Mouse (Mus musculus) limb, embryonic 15.5 days (tissue): ENCODE measurements at regions not wholly inside any gene's neighbourhood (a gene's known extent, or its start where the extent isn't known, plus 50 kb on each side); places are given as distances from the start of the nearest gene placed in this dataset.

Experiments
- ATAC-seq: fragments of 200-750 bp; cut with Nextera tagmentation; 2 replicates; pipeline ENCODE4 v1.8.0; 2017; ENCODE audit warnings: low read depth, moderate TSS enrichment; ENCODE audit not compliant: insufficient number of reproducible peaks, low FRiP score, low TSS enrichment
- H3K27ac ChIP-seq: fragments of 300-500 bp; sonication (generic); 2 replicates; pipeline ENCODE4 v1.5.1; 2015; ENCODE audit warnings: moderate library complexity, mild to moderate bottlenecking, inconsistent platforms
- H3K27me3 ChIP-seq: fragments of 300-500 bp; sonication (generic); 2 replicates; pipeline ENCODE4 v1.6.1; 2015; ENCODE audit warnings: inconsistent platforms
- H3K36me3 ChIP-seq: fragments of 300-500 bp; sonication (generic); 2 replicates; pipeline ENCODE4 v1.6.1; 2015; ENCODE audit warnings: inconsistent platforms
- H3K4me1 ChIP-seq: fragments of 300-500 bp; sonication (generic); 2 replicates; pipeline ENCODE4 v1.6.1; 2015; ENCODE audit warnings: inconsistent platforms
- H3K4me2 ChIP-seq: fragments of 300-500 bp; sonication (generic); 2 replicates; pipeline ENCODE4 v1.6.1; 2015; ENCODE audit warnings: mild to moderate bottlenecking, inconsistent platforms
- H3K4me3 ChIP-seq: fragments of 300-500 bp; sonication (generic); 2 replicates; pipeline ENCODE4 v1.5.1; 2015; ENCODE audit warnings: mild to moderate bottlenecking, inconsistent platforms
- H3K9ac ChIP-seq: fragments of 300-500 bp; sonication (generic); 2 replicates; pipeline ENCODE4 v1.6.1; 2015; ENCODE audit warnings: inconsistent platforms
- H3K9me3 ChIP-seq: fragments of 300-500 bp; sonication (generic); 2 replicates; pipeline ENCODE4 v1.6.1; 2016; ENCODE audit warnings: inconsistent platforms
- whole genome bisulfite sequencing: fragments of 180-500 bp; shearing (Covaris S2); methylation state at CpG from one replicate; pipeline ENCODE4 v1.1.7; 2015; 5-methylcytosine and 5-hydroxymethylcytosine counted together

DNA sequence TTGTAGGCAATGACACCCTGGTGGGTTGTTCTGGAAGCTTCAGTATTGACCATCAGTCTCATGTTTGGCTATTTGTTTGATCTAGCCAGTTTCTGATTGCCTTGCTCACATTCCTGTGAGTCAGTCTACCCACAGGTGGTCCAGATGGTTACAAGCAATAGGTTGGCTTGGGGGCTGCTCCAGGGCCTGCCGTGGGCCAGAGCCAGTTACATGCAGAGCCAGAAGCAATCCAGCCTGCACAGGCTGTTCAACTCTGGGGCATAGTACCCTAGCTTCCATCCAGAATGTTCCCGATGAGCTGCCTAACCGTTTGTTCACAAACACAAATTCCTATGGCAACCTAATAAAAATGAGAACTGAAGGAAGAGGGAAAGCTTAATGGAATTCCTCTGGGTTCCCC lies 253.2 kb upstream of the Far2 start:
- Histone ChIP-seq H3K4me3 (no peak overlapping the region), H3K27me3 (no peaks in the 10 kb centered on the region), H3K27ac (no peak overlapping the region), H3K9me3 (no peaks in the 10 kb centered on the region), H3K4me2 (no peak overlapping the region), H3K9ac (no peak overlapping the region), H3K36me3 (no peaks in the 10 kb centered on the region), H3K4me1 (peaks cover 9% of the 10 kb centered on the region; the same call in 1 of the 2 replicates)
- WGBS = 19% methylated on average over 3 of the region's 3 CpGs
- no peak for ATAC-seq

DNA sequence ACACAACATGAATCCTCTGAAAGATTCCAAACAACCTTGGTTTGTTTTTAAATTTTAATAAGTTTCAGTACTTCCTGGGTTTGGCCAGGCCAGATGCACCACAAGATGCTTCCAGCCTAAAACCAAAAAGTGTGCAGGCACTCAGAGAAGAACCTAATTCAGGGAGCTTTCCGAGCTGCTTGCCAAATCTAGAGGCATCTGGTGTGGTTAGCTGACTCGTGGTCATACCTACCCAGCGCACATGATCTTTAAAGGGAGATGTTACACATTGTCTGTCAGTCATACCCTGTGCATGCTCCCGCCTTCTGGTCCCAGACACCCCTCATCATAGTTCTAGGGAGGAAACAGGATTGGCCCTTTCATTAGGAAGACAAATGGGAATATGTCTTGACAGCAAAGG lies 252.7 kb upstream of the Far2 start:
- H3K9ac ChIP-seq = no peak overlapping the region
- H3K4me1 ChIP-seq = peaks cover 9% of the 10 kb centered on the region; the same call in 1 of the 2 replicates
- H3K9me3 ChIP-seq = no peaks in the 10 kb centered on the region
- ATAC-seq = no peak
- H3K27ac ChIP-seq = no peak overlapping the region
- no peak overlapping the region for H3K4me2 ChIP-seq
- WGBS = 44% methylated on average over 4 of the region's 4 CpGs
- no peaks in the 10 kb centered on the region for H3K36me3 ChIP-seq
- H3K27me3 ChIP-seq = no peaks in the 10 kb centered on the region
- no peak overlapping the region for H3K4me3 ChIP-seq

DNA sequence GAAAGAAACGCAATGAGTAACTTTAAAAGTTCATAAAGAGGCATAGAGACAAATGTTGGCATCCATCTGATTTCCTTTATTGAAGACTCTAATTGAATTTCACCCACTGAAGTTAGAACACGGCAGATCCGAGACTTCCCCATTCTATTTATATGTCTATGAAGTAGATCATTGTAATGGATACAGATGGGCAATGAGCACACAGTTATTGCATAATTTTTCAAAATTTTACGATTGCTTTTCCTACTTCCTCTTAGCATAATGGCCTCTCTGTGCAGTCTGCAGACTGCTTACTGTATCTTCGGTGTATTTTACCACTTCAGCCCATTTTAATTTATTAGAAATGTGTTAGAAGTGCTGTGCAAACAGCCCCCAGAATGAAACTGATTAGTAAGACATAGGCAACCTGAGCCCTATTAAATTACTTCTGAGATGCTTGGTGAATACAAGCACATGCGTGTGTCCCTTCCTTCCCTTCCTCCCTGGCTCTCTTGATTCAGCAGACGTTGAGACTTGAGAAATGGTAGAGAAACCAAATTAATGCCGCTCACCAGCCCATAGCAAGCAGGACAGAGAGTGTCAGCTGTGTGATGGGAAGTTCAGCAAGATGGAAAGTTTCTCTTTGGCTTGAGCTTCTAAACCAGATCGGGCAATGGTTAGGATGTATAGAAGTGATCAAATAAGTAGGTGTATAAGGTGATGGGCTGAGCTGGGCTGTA lies 247.9 kb upstream of the Far2 start:
- H3K27ac ChIP-seq = no peak overlapping the region

GRCm38 (mm10) chr6:147799861-147800260 lies 247.2 kb upstream of the Far2 start:
- H3K4me1 ChIP-seq = no peaks in the 10 kb centered on the region; the same call in 1 of the 2 replicates
- no peak overlapping the region for H3K4me3 ChIP-seq
- no peak overlapping the region for H3K9ac ChIP-seq
- H3K27me3 ChIP-seq = no peaks in the 10 kb centered on the region
- H3K27ac ChIP-seq = no peak overlapping the region
- 94% methylated on average over 6 of the region's 6 CpGs for WGBS
- H3K4me2 ChIP-seq = no peak overlapping the region
- no peak for ATAC-seq
- no peaks in the 10 kb centered on the region for H3K36me3 ChIP-seq
- H3K9me3 ChIP-seq = no peaks in the 10 kb centered on the region

More for the DNA sequence above, 247.9 kb upstream of the Far2 start:
- WGBS = 48% methylated on average over 9 of the region's 9 CpGs
- no peak overlapping the region for H3K4me3 ChIP-seq
- H3K9me3 ChIP-seq = no peaks in the 10 kb centered on the region
- no peak for ATAC-seq
- H3K4me2 ChIP-seq = no peak overlapping the region
- peaks cover 4% of the 10 kb centered on the region; the same call in 1 of the 2 replicates for H3K4me1 ChIP-seq
- H3K9ac ChIP-seq = no peak overlapping the region
- no peaks in the 10 kb centered on the region for H3K36me3 ChIP-seq
- H3K27me3 ChIP-seq = no peaks in the 10 kb centered on the region

DNA sequence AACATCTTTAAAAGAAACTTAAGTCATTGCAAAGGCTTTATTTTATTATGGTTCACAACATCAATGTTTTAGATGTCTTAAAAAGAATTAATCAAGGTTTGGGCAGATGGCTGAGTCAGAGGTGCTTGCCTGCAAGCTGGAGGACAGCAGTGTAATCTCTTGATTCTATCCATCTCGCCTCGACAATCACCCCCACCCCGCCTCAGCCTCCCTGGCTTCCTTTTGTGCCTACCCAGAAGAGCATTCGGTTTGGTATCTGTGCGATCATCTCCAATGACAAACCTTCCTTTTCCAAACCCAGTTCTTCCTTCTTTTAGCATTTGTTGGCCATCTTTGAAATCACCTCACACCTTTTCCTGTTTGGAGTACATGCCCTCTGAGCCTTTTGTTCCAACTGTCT lies 246.2 kb upstream of the Far2 start:
- H3K9ac ChIP-seq = no peak overlapping the region
- H3K27me3 ChIP-seq = no peaks in the 10 kb centered on the region
- no peak overlapping the region for H3K27ac ChIP-seq
- no peak overlapping the region for H3K4me3 ChIP-seq
- ATAC-seq = no peak
- WGBS = 87% methylated on average over 5 of the region's 5 CpGs
- H3K4me1 ChIP-seq = no peaks in the 10 kb centered on the region; the same call in 1 of the 2 replicates
- H3K36me3 ChIP-seq = no peaks in the 10 kb centered on the region
- no peak overlapping the region for H3K4me2 ChIP-seq
- H3K9me3 ChIP-seq = no peaks in the 10 kb centered on the region

DNA sequence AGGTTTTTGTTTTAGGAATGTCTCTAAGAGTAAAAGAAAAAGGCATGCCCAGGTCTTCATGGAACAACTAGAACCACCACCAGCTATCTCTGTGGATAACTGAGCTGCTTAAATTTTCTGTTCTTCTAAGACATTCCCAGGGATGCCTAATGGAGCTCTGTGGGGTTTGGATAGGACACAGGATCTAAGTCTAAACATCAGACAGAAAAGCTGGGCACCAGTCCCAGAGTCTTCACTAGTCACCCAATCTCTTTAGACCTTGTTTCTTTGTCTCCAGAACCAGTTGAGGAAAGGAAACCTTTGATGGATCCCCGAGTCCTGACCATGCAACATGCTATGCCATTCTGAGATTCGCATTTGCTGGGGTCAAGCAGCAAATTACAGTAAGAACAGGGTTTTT lies 243.2 kb upstream of the Far2 start:
- no peaks in the 10 kb centered on the region for H3K36me3 ChIP-seq
- no peak overlapping the region for H3K4me2 ChIP-seq
- H3K27me3 ChIP-seq = no peaks in the 10 kb centered on the region
- no peak overlapping the region for H3K4me3 ChIP-seq
- WGBS = 92% methylated on average over 2 of the region's 2 CpGs
- no peak overlapping the region for H3K27ac ChIP-seq
- H3K9ac ChIP-seq = no peak overlapping the region
- H3K9me3 ChIP-seq = no peaks in the 10 kb centered on the region
- H3K4me1 ChIP-seq = no peaks in the 10 kb centered on the region; the same call in 1 of the 2 replicates
- ATAC-seq = no peak

GRCm38 (mm10) chr6:147810710-147811109 lies 236.3 kb upstream of the Far2 start:
- no peak for ATAC-seq
- WGBS = 31% methylated on average over 1 of the region's 1 CpGs
- no peaks in the 10 kb centered on the region for H3K36me3 ChIP-seq
- no peak overlapping the region for H3K9ac ChIP-seq
- no peak overlapping the region for H3K4me3 ChIP-seq
- no peak overlapping the region for H3K4me2 ChIP-seq
- H3K9me3 ChIP-seq = no peaks in the 10 kb centered on the region
- no peaks in the 10 kb centered on the region for H3K4me1 ChIP-seq
- H3K27me3 ChIP-seq = no peaks in the 10 kb centered on the region
- H3K27ac ChIP-seq = no peak overlapping the region

- H3K9me3 ChIP-seq = no peaks in the 10 kb centered on the region
- no peaks in the 10 kb centered on the region for H3K36me3 ChIP-seq
- no peak overlapping the region for H3K9ac ChIP-seq
- no peak overlapping the region for H3K27ac ChIP-seq
- H3K4me1 ChIP-seq = no peaks in the 10 kb centered on the region
- no peaks in the 10 kb centered on the region for H3K27me3 ChIP-seq
- ATAC-seq = no peak
- no peak overlapping the region for H3K4me2 ChIP-seq
- no peak overlapping the region for H3K4me3 ChIP-seq
- 49% methylated on average over 7 of the region's 7 CpGs for WGBS
Measured at GRCm38 (mm10) chr6:147816861-147817260, 230.2 kb upstream of the Far2 start.

DNA sequence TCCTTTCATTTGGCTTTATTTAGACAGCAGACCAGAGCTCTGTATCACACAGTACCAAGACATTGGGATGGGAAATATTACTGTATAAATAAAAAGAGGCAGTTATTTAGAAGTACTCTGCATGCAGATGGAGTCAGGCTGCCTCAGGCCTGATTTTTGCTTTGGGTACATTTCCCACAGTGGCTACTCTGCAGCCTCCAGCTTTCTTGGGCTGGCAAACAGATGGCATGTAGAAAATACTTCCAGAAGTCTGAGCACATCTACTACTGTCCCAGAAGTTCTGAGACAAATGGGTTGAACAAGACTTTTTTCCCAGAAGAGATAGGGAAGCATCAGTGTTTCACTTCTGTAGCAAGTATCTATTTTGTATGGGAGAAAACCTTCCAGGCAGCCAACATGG lies 229.8 kb upstream of the Far2 start:
- no peak overlapping the region for H3K9ac ChIP-seq
- H3K4me2 ChIP-seq = no peak overlapping the region
- no peak for ATAC-seq
- no peaks in the 10 kb centered on the region for H3K9me3 ChIP-seq
- H3K4me3 ChIP-seq = no peak overlapping the region
- H3K27me3 ChIP-seq = no peaks in the 10 kb centered on the region
- H3K27ac ChIP-seq = no peak overlapping the region
- H3K36me3 ChIP-seq = no peaks in the 10 kb centered on the region
- no peaks in the 10 kb centered on the region for H3K4me1 ChIP-seq

DNA sequence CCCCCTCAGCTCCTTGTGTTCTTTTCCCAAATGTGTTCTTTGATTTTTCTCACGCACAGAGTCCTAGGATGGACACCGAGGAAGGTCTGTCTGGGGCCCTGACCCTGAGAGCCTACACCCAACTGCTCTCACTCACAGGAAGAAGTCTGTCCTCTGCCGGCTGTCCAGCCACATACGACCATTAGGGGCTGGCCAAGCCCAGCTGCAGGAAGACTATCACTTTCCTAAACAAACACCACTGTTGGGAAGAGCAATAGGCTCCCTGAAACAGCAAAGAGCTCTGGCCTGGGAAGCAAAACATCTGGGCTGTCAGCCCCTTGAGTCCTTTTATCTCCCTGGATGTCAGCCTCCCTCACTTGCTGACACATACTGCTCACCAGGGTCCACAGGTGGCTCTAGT lies 224.8 kb upstream of the Far2 start:
- WGBS = 21% methylated on average over 4 of the region's 4 CpGs
- no peaks in the 10 kb centered on the region for H3K4me1 ChIP-seq
- no peaks in the 10 kb centered on the region for H3K9me3 ChIP-seq
- no peak; the same call in 1 of the 2 replicates for ATAC-seq
- H3K4me2 ChIP-seq = no peak overlapping the region
- H3K4me3 ChIP-seq = no peak overlapping the region
- H3K27me3 ChIP-seq = no peaks in the 10 kb centered on the region
- no peaks in the 10 kb centered on the region for H3K36me3 ChIP-seq
- no peak overlapping the region for H3K27ac ChIP-seq
- no peak overlapping the region for H3K9ac ChIP-seq

- no peaks in the 10 kb centered on the region for H3K27me3 ChIP-seq
- no peaks in the 10 kb centered on the region for H3K36me3 ChIP-seq
- no peak overlapping the region for H3K4me2 ChIP-seq
- no peak for ATAC-seq
- 75% methylated on average over 3 of the region's 3 CpGs for WGBS
- H3K4me3 ChIP-seq = no peak overlapping the region
- H3K27ac ChIP-seq = no peak overlapping the region
- H3K9me3 ChIP-seq = no peaks in the 10 kb centered on the region
- H3K4me1 ChIP-seq = 0 out of 2 replicates have a peak, but pooled peaks cover 2% of the 10 kb centered on the region
- no peak overlapping the region for H3K9ac ChIP-seq
Measured at GRCm38 (mm10) chr6:147832521-147832920, 214.5 kb upstream of the Far2 start.

DNA sequence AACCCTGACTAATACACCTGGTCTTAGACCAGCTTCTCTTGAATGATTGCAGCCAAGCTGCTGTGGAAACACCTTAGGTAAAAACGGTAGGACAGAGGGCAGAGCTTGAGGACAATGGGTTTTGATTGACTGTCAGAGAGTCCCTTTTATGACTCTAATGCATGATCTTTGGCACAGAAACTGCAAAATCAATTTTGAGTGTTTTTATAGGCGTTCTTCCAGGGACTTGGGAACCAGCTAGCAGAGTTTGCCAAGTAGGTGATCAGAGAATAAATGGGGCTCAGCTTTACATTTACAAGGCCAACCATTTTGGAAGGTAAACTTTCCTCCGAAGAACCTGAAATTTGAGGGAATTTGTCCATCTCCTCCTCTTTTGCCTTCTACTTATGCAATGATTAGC lies 213.6 kb upstream of the Far2 start:
- 0 out of 2 replicates have a peak, but pooled peaks cover 2% of the 10 kb centered on the region for H3K4me1 ChIP-seq
- no peak overlapping the region for H3K4me2 ChIP-seq
- ATAC-seq = no peak
- no peak overlapping the region for H3K4me3 ChIP-seq
- no peak overlapping the region for H3K27ac ChIP-seq
- 51% methylated on average over 3 of the region's 3 CpGs for WGBS
- no peak overlapping the region for H3K9ac ChIP-seq
- no peaks in the 10 kb centered on the region for H3K36me3 ChIP-seq
- no peaks in the 10 kb centered on the region for H3K27me3 ChIP-seq
- no peaks in the 10 kb centered on the region for H3K9me3 ChIP-seq

GRCm38 (mm10) chr6:147838846-147839245 lies 208.2 kb upstream of the Far2 start:
- Histone ChIP-seq H3K4me1 (0 out of 2 replicates have a peak, but pooled peaks cover 2% of the 10 kb centered on the region), H3K4me3 (no peak overlapping the region), H3K27ac (no peak overlapping the region), H3K4me2 (no peak overlapping the region), H3K27me3 (no peaks in the 10 kb centered on the region), H3K9me3 (no peaks in the 10 kb centered on the region), H3K36me3 (no peaks in the 10 kb centered on the region), H3K9ac (no peak overlapping the region)
- WGBS = 71% methylated on average over 5 of the region's 5 CpGs
- ATAC-seq = no peak
